Mouse (Mus musculus) liver, adult 2 months (tissue): ENCODE measurements at regions not wholly inside any gene's neighbourhood (a gene's known extent, or its start where the extent isn't known, plus 50 kb on each side); places are given as distances from the start of the nearest gene placed in this dataset.

Experiments used
- DNase-seq: peaks from one replicate; pipeline ENCODE4 v3.0.0-alpha.2; 2011; ENCODE audit warnings: low read depth, low spot score; ENCODE audit errors: extremely low read depth
- H3K27ac ChIP-seq: fragments of 200-500 bp; replicated peaks from 2 replicates; pipeline ENCODE4 v1.5.1; 2012; ENCODE audit warnings: low read depth, mild to moderate bottlenecking, control low read depth, inconsistent platforms, low read length; ENCODE audit not compliant: insufficient read depth
- H3K27me3 ChIP-seq: fragments of 200-500 bp; 2 replicates; pipeline ENCODE4 v1.6.1; 2012; ENCODE audit warnings: mild to moderate bottlenecking, moderate library complexity, low read length, inconsistent platforms; ENCODE audit not compliant: control insufficient read depth, insufficient read depth
- H3K36me3 ChIP-seq: fragments of 200-500 bp; 2 replicates; pipeline ENCODE4 v1.6.1; 2012; ENCODE audit warnings: low read length, inconsistent platforms; ENCODE audit not compliant: control insufficient read depth, insufficient read depth
- H3K4me1 ChIP-seq: fragments of 200-500 bp; 2 replicates; pipeline ENCODE4 v1.6.1; 2011; ENCODE audit warnings: low read length; ENCODE audit not compliant: control insufficient read depth, insufficient read depth
- H3K4me3 ChIP-seq: fragments of 200-500 bp; 2 replicates; pipeline ENCODE4 v1.5.1; 2011; ENCODE audit warnings: low read depth, mild to moderate bottlenecking, control low read depth, low read length, moderate library complexity; ENCODE audit not compliant: insufficient read depth
- H3K79me2 ChIP-seq: fragments of 200-500 bp; 2 replicates; pipeline ENCODE4 v1.6.1; 2012; ENCODE audit warnings: inconsistent platforms, mild to moderate bottlenecking, low read length, moderate library complexity; ENCODE audit not compliant: control insufficient read depth, insufficient read depth
- H3K9ac ChIP-seq: fragments of 200-500 bp; 2 replicates; pipeline ENCODE4 v1.6.1; 2012; ENCODE audit warnings: low read depth, mild to moderate bottlenecking, control low read depth, inconsistent platforms, low read length
- CTCF ChIP-seq: fragments of 200-500 bp; IDR thresholded peaks from 2 replicates; pipeline ENCODE4 v1.5.1; 2011; ENCODE audit warnings: low read depth, low read length, control low read depth
- POLR2A ChIP-seq: fragments of 200-500 bp; IDR thresholded peaks from 2 replicates; pipeline ENCODE4 v1.6.1; 2011; ENCODE audit warnings: low read length, control low read depth; ENCODE audit not compliant: insufficient read depth; ENCODE audit errors: extremely low read depth
- WGBS: fragments of 180-500 bp; shearing (Covaris S2); methylation state at CpG from one replicate; pipeline ENCODE4 v1.1.7; 2018; 5-methylcytosine and 5-hydroxymethylcytosine counted together

- TF ChIP-seq CTCF: no peak
- TF ChIP-seq POLR2A: no peak
- Histone ChIP-seq H3K36me3 (no peaks in the 10 kb centered on the region), H3K27ac (no peak overlapping the region), H3K9ac (no peak overlapping the region), H3K4me3 (no peak overlapping the region), H3K79me2 (no peaks in the 10 kb centered on the region), H3K27me3 (no peaks in the 10 kb centered on the region; the same call in 1 of the 2 replicates), H3K4me1 (no peaks in the 10 kb centered on the region)
- no peak for DNase-seq
- 90% methylated on average over 10 of the region's 10 CpGs for WGBS
Observed at GRCm38 (mm10) chr17:66285295-66285694, 162.0 kb downstream of the Ddx11 start.
